Mouse (Mus musculus) cortical plate, adult 2 months (tissue): ENCODE data around the gene Gemin6.

ENCODE experiments used
- CTCF ChIP-seq: fragments of 200-500 bp; IDR thresholded peaks from 2 replicates; pipeline ENCODE4 v1.5.1; 2011; ENCODE audit warnings: mild to moderate bottlenecking, control low read depth, low read length; ENCODE audit not compliant: insufficient read depth; ENCODE audit errors: extremely low read depth
- POLR2A ChIP-seq: fragments of 200-500 bp; IDR thresholded peaks from 2 replicates; pipeline ENCODE4 v1.6.1; 2011; ENCODE audit warnings: mild to moderate bottlenecking, low read length, control low read depth; ENCODE audit not compliant: insufficient read depth; ENCODE audit errors: extremely low read depth

- TF ChIP-seq CTCF, result no peak
- TF ChIP-seq POLR2A, result no peak
Observed at GRCm38 (mm10) chr17:80268151-80268550, 43.9 kb downstream of the Gemin6 start.
